Mouse (Mus musculus): ENCODE data around the gene Epha1. TPM values are rescaled to one million over a fixed set of nuclear protein-coding genes. Genes with fewer than 3 reads are reported as not detected.

The Epha1 gene
- polyA plus RNA-seq, 1 experiment: 0.02 TPM

- Histone ChIP-seq H3K4me3 (replicated peaks) (no peak overlapping the region), H3K9me3 (ENCODE audit: control insufficient read depth, low read length) (no peaks in the 10 kb centered on the region), H3K36me3 (ENCODE audit: control insufficient read depth) (no peaks in the 10 kb centered on the region), H3K4me1 (ENCODE audit: control insufficient read depth) (peaks cover 4% of the 10 kb centered on the region), H3K27me3 (ENCODE audit: control insufficient read depth) (peaks cover 11% of the 10 kb centered on the region)
- TF ChIP-seq TAL1 (IDR thresholded peaks at IDR 0.05; ENCODE audit: low read length): no peak
- TF ChIP-seq GATA1 (IDR thresholded peaks at IDR 0.05; ENCODE audit: low read length): no peak
These were observed 2.9 kb upstream of the Epha1 start for GRCm38 (mm10) chr6:42376016-42376415.

DNA sequence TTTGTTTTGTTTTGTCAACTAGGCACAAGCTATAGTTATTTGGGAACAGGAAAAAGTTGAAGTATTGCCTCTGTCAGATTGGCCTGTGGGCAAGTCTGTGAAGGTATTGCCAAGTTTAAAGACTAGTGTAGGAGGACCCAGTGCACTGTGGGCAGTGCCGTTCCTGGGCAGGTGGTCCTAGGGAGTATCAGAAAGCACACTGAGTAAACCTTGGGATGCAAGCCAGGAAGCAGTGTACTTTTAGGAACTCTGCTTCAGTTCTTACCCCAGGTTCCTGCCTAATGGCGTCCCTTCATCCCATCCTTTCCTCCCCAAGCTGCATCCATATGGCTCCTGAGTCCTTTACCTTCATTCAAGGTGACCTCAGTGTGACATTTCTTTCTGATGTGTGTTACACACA is 2.1 kb upstream of the Epha1 start:
- H3K27me3 ChIP-seq (ENCODE audit: control insufficient read depth): peaks cover 11% of the 10 kb centered on the region
- TF ChIP-seq GATA1 (IDR thresholded peaks at IDR 0.05; ENCODE audit: low read length): no peak
- TF ChIP-seq TAL1 (IDR thresholded peaks at IDR 0.05; ENCODE audit: low read length): no peak
- no peaks in the 10 kb centered on the region for H3K9me3 ChIP-seq (ENCODE audit: control insufficient read depth, low read length)
- peaks cover 4% of the 10 kb centered on the region for H3K4me1 ChIP-seq (ENCODE audit: control insufficient read depth)
- H3K36me3 ChIP-seq (ENCODE audit: control insufficient read depth): no peaks in the 10 kb centered on the region
- no peak overlapping the region for H3K4me3 ChIP-seq (replicated peaks)

DNA sequence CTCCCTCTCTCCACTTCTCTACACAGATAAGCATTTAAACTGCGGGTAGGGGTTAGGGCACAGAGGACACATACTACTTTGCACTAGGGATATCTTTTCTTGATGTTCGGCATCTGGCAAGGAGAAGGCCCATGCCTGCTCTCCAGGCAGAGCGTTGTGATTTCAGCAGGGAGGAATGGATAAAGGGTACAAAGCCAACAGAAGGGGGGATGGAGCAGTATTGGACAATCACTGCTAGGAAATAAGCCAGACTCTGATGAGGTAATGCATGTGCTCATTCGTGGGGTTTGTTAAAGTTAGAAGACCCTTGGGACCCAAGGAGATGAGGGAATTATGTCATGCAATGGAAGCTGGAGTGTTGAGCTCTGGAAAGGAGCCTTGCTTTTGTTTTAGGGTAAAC is 1.6 kb upstream of the Epha1 start:
- Histone ChIP-seq H3K4me1 (ENCODE audit: control insufficient read depth) (peaks cover 4% of the 10 kb centered on the region), H3K36me3 (ENCODE audit: control insufficient read depth) (no peaks in the 10 kb centered on the region), H3K9me3 (ENCODE audit: control insufficient read depth, low read length) (no peaks in the 10 kb centered on the region), H3K27me3 (ENCODE audit: control insufficient read depth) (peaks cover 11% of the 10 kb centered on the region), H3K4me3 (replicated peaks) (no peak overlapping the region)
- no peak for TF ChIP-seq GATA1 (IDR thresholded peaks at IDR 0.05; ENCODE audit: low read length)
- TF ChIP-seq TAL1 (IDR thresholded peaks at IDR 0.05; ENCODE audit: low read length): no peak

DNA sequence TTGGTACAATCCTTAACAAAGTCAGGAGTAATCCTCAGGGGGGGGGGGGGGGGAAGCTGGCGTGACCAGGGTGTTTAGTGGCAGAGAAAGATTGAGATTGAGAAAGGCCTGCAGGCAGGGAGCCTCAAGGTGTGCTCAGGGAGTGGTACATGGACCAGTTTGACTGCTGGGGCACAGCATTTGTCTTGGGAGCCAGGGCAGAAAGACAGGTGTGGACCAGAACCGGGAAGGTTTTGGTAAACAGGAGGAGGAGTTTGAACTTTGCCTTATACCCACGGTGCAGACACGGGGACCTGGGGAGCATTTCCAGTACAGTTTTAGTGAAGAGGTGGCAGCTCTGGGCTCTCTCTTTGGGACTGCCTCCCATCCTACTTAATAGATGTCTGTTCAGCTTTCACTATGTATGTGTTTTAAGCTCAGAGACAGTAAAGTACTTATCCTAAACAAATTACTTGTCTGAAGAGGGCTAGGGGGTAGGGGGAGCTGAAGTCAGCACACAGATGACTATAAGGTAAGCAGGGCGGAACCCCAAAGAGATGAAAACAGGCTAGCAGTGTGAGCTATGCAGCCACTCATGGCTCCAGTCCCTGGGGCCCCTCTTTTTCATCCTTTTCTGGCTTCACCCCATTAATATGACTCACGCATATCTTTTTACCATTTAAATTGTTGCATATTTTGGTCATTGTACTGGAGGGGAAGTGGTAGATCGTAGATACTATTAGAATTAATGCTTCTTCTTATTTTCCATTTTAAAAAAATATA is 782 bp upstream of the Epha1 start:
- peaks cover 4% of the 10 kb centered on the region for H3K4me1 ChIP-seq (ENCODE audit: control insufficient read depth)
- no peaks in the 10 kb centered on the region for H3K9me3 ChIP-seq (ENCODE audit: control insufficient read depth, low read length)
- H3K36me3 ChIP-seq (ENCODE audit: control insufficient read depth): no peaks in the 10 kb centered on the region
- no peak overlapping the region for H3K4me3 ChIP-seq (replicated peaks)
- peaks cover 11% of the 10 kb centered on the region for H3K27me3 ChIP-seq (ENCODE audit: control insufficient read depth)
- no peak for TF ChIP-seq TAL1 (IDR thresholded peaks at IDR 0.05; ENCODE audit: low read length)
- TF ChIP-seq GATA1 (IDR thresholded peaks at IDR 0.05; ENCODE audit: low read length): no peak

DNA sequence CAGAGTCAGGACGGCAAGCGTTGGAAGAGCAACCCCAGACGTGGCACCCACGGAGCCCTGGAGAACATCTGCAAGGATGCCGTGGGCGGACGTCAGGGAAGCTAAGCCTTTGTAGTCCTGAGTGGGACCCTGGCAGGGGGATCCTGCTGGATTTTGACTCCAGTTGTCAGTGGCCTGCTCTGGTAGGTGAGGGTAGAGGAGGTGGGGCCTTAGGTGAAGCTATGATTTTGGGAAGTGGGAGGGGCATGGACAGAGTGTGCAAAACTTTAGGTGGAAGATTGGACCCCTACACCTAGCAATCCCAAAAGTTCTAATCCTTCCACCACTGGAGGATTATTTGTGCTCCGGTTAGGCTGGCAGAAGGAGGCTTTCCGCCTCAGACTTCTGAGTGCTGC is 650 bp downstream of the Epha1 start:
- no peak for TF ChIP-seq GATA1 (IDR thresholded peaks at IDR 0.05; ENCODE audit: low read length)
- TF ChIP-seq TAL1 (IDR thresholded peaks at IDR 0.05; ENCODE audit: low read length): no peak
- peaks cover 11% of the 10 kb centered on the region for H3K27me3 ChIP-seq (ENCODE audit: control insufficient read depth)
- no peaks in the 10 kb centered on the region for H3K9me3 ChIP-seq (ENCODE audit: control insufficient read depth, low read length)
- H3K4me1 ChIP-seq (ENCODE audit: control insufficient read depth): peaks cover 4% of the 10 kb centered on the region
- no peaks in the 10 kb centered on the region for H3K36me3 ChIP-seq (ENCODE audit: control insufficient read depth)
- peak overlapping the region; percentile 48 for H3K4me3 ChIP-seq (replicated peaks)

DNA sequence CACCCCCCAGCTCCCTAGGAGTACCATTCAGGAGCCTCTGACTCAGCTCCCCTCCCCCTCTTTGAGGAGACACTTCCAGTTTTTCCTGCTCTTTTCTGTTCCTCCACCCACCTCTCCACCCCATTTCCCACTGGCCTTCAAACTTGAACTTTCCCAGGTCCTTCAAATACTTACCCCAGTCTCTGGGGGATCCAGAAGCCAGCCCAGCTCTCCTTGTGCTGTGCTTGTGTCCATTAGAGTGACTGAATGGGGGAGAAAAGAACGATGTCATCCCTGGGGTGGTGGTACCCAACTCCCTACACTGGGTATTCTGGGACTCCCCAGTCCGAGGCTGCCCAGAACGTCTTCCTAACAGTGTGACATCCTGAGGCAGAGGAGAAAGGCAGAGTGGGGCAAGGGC is 1.1 kb downstream of the Epha1 start:
- Histone ChIP-seq H3K9me3 (ENCODE audit: control insufficient read depth, low read length) (no peaks in the 10 kb centered on the region), H3K36me3 (ENCODE audit: control insufficient read depth) (no peaks in the 10 kb centered on the region), H3K4me3 (replicated peaks) (peak overlapping the region; percentile 28), H3K27me3 (ENCODE audit: control insufficient read depth) (peaks cover 11% of the 10 kb centered on the region), H3K4me1 (ENCODE audit: control insufficient read depth) (peaks cover 4% of the 10 kb centered on the region)
- no peak for TF ChIP-seq TAL1 (IDR thresholded peaks at IDR 0.05; ENCODE audit: low read length)
- TF ChIP-seq GATA1 (IDR thresholded peaks at IDR 0.05; ENCODE audit: low read length): no peak

- H3K27me3 ChIP-seq (ENCODE audit: control insufficient read depth): peaks cover 11% of the 10 kb centered on the region
- H3K36me3 ChIP-seq (ENCODE audit: control insufficient read depth): no peaks in the 10 kb centered on the region; the same call in 1 of the 2 replicates
- TF ChIP-seq GATA1 (IDR thresholded peaks at IDR 0.05; ENCODE audit: low read length) (no peak), TAL1 (IDR thresholded peaks at IDR 0.05; ENCODE audit: low read length) (no peak)
- H3K4me3 ChIP-seq (replicated peaks): no peak overlapping the region
- peaks cover 4% of the 10 kb centered on the region for H3K4me1 ChIP-seq (ENCODE audit: control insufficient read depth)
- no peaks in the 10 kb centered on the region for H3K9me3 ChIP-seq (ENCODE audit: control insufficient read depth, low read length)
These were observed 2.3 kb downstream of the Epha1 start for GRCm38 (mm10) chr6:42370630-42371363.

DNA sequence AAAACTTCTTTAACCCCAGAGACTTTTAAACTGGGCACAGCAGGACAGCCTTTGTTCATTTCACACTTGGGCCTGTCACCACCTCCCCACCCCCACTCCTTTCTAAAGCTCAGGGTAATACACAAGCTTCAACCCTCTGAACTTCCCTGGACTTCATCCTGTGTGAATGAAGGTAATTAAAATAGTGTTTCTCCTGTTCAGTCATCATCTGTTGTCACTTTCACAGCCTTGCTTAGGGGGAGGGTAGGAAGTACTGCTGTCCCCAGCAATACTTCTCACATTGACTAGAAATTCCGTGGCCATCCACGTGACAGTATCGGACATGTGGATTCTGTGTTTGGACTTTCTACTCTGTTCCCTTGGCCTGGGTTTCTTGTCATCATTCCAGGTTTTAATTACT is 3.2 kb downstream of the Epha1 start:
- Histone ChIP-seq H3K27me3 (ENCODE audit: control insufficient read depth) (peaks cover 11% of the 10 kb centered on the region), H3K4me1 (ENCODE audit: control insufficient read depth) (peaks cover 4% of the 10 kb centered on the region), H3K4me3 (replicated peaks) (no peak overlapping the region), H3K36me3 (ENCODE audit: control insufficient read depth) (no peaks in the 10 kb centered on the region; the same call in 1 of the 2 replicates), H3K9me3 (ENCODE audit: control insufficient read depth, low read length) (no peaks in the 10 kb centered on the region)
- no peak for TF ChIP-seq GATA1 (IDR thresholded peaks at IDR 0.05; ENCODE audit: low read length)
- TF ChIP-seq TAL1 (IDR thresholded peaks at IDR 0.05; ENCODE audit: low read length): no peak

GRCm38 (mm10) chr6:42365215-42365614 is 7.9 kb downstream of the Epha1 start:
- H3K4me1 ChIP-seq (ENCODE audit: control insufficient read depth): no peaks in the 10 kb centered on the region
- no peak for TF ChIP-seq TAL1 (IDR thresholded peaks at IDR 0.05; ENCODE audit: low read length)
- TF ChIP-seq GATA1 (IDR thresholded peaks at IDR 0.05; ENCODE audit: low read length): no peak

More at GRCm38 (mm10) chr6:42365215-42365614, 7.9 kb downstream of the Epha1 start:
- Histone ChIP-seq H3K36me3 (ENCODE audit: control insufficient read depth) (no peaks in the 10 kb centered on the region; the same call in 1 of the 2 replicates), H3K27me3 (ENCODE audit: control insufficient read depth) (no peaks in the 10 kb centered on the region), H3K4me3 (replicated peaks) (no peak overlapping the region), H3K9me3 (ENCODE audit: control insufficient read depth, low read length) (no peaks in the 10 kb centered on the region)
